Mouse (Mus musculus) neural tube, embryonic 15.5 days (tissue): ENCODE measurements around the gene Oaz1. TPM values are rescaled to one million over a fixed set of nuclear protein-coding genes. Genes with fewer than 3 reads are reported as not detected.
"Not testable (repeated sequence)": the region's sequence is repeated elsewhere in the genome, so short reads cannot be mapped to it uniquely, and the experiment has no call there.

Experiments used
- ATAC-seq: fragments of 200-750 bp; cut with Nextera tagmentation; 2 replicates; pipeline ENCODE4 v1.8.0; 2017; ENCODE audit warnings: mild to moderate bottlenecking, moderate TSS enrichment, moderate library complexity; ENCODE audit not compliant: low FRiP score
- H3K27ac ChIP-seq: fragments of 300-500 bp; sonication (generic); replicated peaks from 2 replicates; pipeline ENCODE4 v1.5.1; 2015; ENCODE audit warnings: mild to moderate bottlenecking, inconsistent platforms
- H3K27me3 ChIP-seq: fragments of 300-500 bp; sonication (generic); replicated peaks from 2 replicates; pipeline ENCODE4 v1.6.1; 2015; ENCODE audit warnings: inconsistent platforms
- H3K36me3 ChIP-seq: fragments of 300-500 bp; sonication (generic); 2 replicates; pipeline ENCODE4 v1.6.1; 2015; ENCODE audit warnings: inconsistent platforms
- H3K4me1 ChIP-seq: fragments of 300-500 bp; sonication (generic); 2 replicates; pipeline ENCODE4 v1.6.1; 2015; ENCODE audit warnings: inconsistent platforms
- H3K4me2 ChIP-seq: fragments of 300-500 bp; sonication (generic); 2 replicates; pipeline ENCODE4 v1.6.1; 2015; ENCODE audit warnings: inconsistent platforms, mild to moderate bottlenecking, moderate library complexity
- H3K4me3 ChIP-seq: fragments of 300-500 bp; sonication (generic); replicated peaks from 2 replicates; pipeline ENCODE4 v1.5.1; 2015; ENCODE audit warnings: mild to moderate bottlenecking, inconsistent platforms
- H3K9ac ChIP-seq: fragments of 300-500 bp; sonication (generic); replicated peaks from 2 replicates; pipeline ENCODE4 v1.6.1; 2015; ENCODE audit warnings: mild to moderate bottlenecking, inconsistent platforms
- H3K9me3 ChIP-seq: fragments of 300-500 bp; sonication (generic); replicated peaks from 2 replicates; pipeline ENCODE4 v1.6.1; 2016; ENCODE audit warnings: inconsistent platforms
- WGBS: fragments of 180-500 bp; shearing (Covaris S2); methylation state at CpG from one replicate; pipeline ENCODE4 v1.1.7; 2015; ENCODE audit warnings: mixed read lengths; 5-methylcytosine and 5-hydroxymethylcytosine counted together
- polyA plus RNA-seq: library from polyadenylated mRNA; unstranded; fragments of >200 nt; fragmentation: Nextera tagmentation; extraction: Ambion mirVana; gene quantifications from 2 replicates; pipeline ENCODE4 v1.2.1, GENCODE M21; 2015

Gene Oaz1
- polyA plus RNA-seq, 1 experiment from 2014 or later, result 1,221 TPM

DNA sequence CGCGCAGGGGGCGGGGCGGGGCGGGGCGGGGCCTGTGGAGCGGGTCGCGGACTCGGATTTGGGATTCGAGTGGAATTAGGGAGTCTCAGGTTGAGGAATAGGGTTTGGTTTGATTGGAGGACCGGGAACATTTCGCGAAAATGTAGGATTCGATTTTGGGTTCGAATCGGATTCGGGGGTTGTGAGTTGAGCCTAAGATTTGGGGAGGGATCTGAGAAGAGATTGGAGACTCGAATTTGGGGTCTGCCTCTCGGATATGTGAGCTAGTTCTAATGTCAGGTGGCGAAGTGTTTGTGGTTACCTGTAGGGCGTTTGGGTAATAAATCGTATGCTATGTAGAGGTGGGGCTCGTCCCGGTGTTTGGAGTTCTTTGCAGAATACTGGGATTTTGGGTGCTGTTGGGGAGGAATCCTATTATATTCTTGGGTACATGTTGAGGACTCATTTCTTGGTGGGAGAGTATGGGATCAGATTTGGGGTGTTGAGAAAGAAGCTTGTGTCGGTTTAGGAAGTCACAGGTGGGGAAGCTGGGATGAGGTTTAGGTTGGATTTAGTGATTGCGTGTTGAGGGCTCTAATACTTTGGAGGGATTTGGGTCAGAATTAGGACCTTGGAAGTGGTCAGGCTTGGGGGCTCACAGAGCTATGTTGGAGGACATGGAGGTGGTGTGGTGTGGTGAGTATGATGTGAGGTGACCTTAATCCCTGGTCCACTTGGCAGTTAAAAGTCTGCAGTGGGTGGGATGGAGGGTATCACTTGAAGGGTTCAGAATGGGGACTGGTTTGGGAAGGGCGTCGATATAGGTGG, 810 bp downstream of the Oaz1 start:
- Histone ChIP-seq H3K4me1 (peaks cover 39% of the 10 kb centered on the region), H3K4me2 (peak overlapping the region; percentile 88), H3K4me3 (peak overlapping the region; percentile 70), H3K9ac (peak overlapping the region; percentile 91), H3K27me3 (no peaks in the 10 kb centered on the region), H3K9me3 (no peaks in the 10 kb centered on the region), H3K27ac (peak overlapping the region; percentile 95), H3K36me3 (peaks cover 22% of the 10 kb centered on the region)
- WGBS, result 7% methylated on average over 29 of the region's 29 CpGs
- no peak for ATAC-seq

- WGBS, result 81% methylated on average over 10 of the region's 10 CpGs
- H3K9ac ChIP-seq, result peak overlapping the region; percentile 91
Observed at GRCm38 (mm10) chr10:80827870-80828420, 1.5 kb downstream of the Oaz1 start.

GRCm38 (mm10) chr10:80828587-80828986, 2.1 kb downstream of the Oaz1 start:
- not testable (repeated sequence) for H3K27ac ChIP-seq, ATAC-seq, H3K9ac ChIP-seq, H3K27me3 ChIP-seq, H3K9me3 ChIP-seq
- H3K4me1 ChIP-seq, result peaks cover 39% of the 10 kb centered on the region
- H3K4me3 ChIP-seq, result peak overlapping the region; percentile 70
- peaks cover 26% of the 10 kb centered on the region for H3K36me3 ChIP-seq
- H3K4me2 ChIP-seq, result peak overlapping the region; percentile 88
- 86% methylated on average over 9 of the region's 9 CpGs for WGBS

More at GRCm38 (mm10) chr10:80827870-80828420, 1.5 kb downstream of the Oaz1 start:
- no peak for ATAC-seq
- peak overlapping the region; percentile 88 for H3K4me2 ChIP-seq
- no peaks in the 10 kb centered on the region for H3K27me3 ChIP-seq
- H3K4me3 ChIP-seq, result peak overlapping the region; percentile 70
- H3K9me3 ChIP-seq, result no peaks in the 10 kb centered on the region
- H3K4me1 ChIP-seq, result peaks cover 39% of the 10 kb centered on the region
- no peak overlapping the region for H3K27ac ChIP-seq
- H3K36me3 ChIP-seq, result peaks cover 22% of the 10 kb centered on the region

DNA sequence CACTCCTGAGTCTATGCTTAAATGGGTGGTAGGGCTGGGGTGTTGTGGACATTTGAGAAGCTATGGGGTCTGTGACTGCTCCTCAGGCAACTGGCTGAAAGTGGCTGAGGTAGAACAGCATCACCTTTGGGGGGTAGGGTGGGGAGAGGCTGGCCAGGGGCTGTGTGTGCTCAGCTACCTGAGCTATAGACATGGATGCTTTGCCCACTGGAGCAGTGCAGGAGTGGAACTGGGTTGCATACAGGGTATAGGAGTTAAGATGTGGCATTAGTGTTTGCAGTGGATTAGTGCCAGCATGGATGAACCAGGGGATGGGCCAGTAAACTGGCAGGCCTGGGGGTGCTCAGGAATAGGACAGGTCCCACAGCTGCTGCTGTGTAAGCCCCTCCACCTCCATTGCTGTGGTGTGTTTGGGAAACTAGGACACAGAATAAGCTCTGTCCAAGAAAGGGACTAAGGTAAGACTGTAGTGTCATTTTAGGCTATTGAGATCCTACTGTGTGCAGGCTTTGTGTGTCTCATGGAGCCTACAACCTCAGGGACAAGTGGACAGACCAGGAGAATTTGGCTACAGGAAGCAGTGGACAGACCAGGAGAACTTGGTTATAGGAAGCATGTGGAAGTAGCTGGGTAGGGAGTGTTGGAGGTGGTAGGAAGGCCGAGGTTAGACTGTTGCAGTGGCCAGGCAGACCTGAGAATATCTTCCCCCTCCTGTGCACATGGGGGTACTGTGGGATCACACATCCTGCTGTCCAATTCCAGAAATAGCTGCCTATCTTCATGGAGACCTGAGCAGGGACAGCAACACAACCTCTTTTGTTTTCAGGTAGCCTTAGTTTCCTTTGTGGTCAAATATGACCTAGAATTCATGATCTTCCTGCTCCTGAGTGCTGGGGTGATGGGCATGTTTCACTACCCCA, 3.2 kb downstream of the Oaz1 start:
- Histone ChIP-seq H3K4me2 (no peak overlapping the region), H3K27me3 (peaks cover 16% of the 10 kb centered on the region), H3K27ac (no peak overlapping the region), H3K4me1 (peaks cover 39% of the 10 kb centered on the region), H3K4me3 (no peak overlapping the region), H3K36me3 (peaks cover 35% of the 10 kb centered on the region), H3K9ac (no peak overlapping the region), H3K9me3 (no peaks in the 10 kb centered on the region)
- no peak for ATAC-seq
- 75% methylated on average over 1 of the region's 1 CpGs for WGBS

DNA sequence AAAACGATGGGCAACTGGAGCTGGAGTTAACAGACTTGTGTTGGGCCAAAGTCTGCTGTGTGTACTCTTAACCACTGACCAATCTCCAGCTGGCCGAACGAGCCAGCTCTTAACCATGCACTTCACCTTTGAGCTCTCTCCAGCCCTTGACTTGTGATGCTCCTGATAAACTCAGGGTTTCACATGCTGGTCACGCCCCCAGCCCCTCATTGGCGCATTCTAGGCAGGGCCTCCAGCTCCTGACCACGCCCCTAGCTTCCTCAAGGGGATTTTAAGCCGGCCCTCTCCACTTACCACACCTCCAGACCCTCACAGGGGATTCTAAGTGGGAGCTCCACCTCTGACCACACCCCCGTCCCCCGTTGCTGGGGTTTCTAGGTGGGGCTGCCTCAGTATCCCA, 4.7 kb downstream of the Oaz1 start:
- Histone ChIP-seq H3K4me3 (no peak overlapping the region), H3K4me2 (no peak overlapping the region), H3K27ac (no peak overlapping the region), H3K36me3 (peaks cover 40% of the 10 kb centered on the region), H3K4me1 (peaks cover 39% of the 10 kb centered on the region), H3K9me3 (no peaks in the 10 kb centered on the region), H3K27me3 (peaks cover 30% of the 10 kb centered on the region), H3K9ac (no peak overlapping the region)
- 4% methylated on average over 9 of the region's 9 CpGs for WGBS
- ATAC-seq, result no peak

GRCm38 (mm10) chr10:80832818-80833217, 6.4 kb downstream of the Oaz1 start:
- peaks cover 34% of the 10 kb centered on the region for H3K4me1 ChIP-seq
- H3K9ac ChIP-seq, result no peak overlapping the region
- no peak overlapping the region for H3K4me2 ChIP-seq
- peaks cover 40% of the 10 kb centered on the region for H3K36me3 ChIP-seq
- no peak for ATAC-seq
- H3K4me3 ChIP-seq, result no peak overlapping the region
- H3K27me3 ChIP-seq, result peaks cover 44% of the 10 kb centered on the region
- H3K9me3 ChIP-seq, result no peaks in the 10 kb centered on the region
- H3K27ac ChIP-seq, result no peak overlapping the region
- whole genome bisulfite sequencing, result 61% methylated on average over 7 of the region's 7 CpGs

- 48% methylated on average over 30 of the region's 30 CpGs for WGBS
- Histone ChIP-seq H3K4me3 (no peak overlapping the region), H3K4me2 (no peak overlapping the region), H3K9ac (no peak overlapping the region), H3K27me3 (peaks cover 44% of the 10 kb centered on the region), H3K36me3 (peaks cover 24% of the 10 kb centered on the region), H3K4me1 (peaks cover 12% of the 10 kb centered on the region), H3K27ac (no peak overlapping the region), H3K9me3 (no peaks in the 10 kb centered on the region)
- ATAC-seq, result no peak
Observed at GRCm38 (mm10) chr10:80835617-80836016, 9.2 kb downstream of the Oaz1 start.

DNA sequence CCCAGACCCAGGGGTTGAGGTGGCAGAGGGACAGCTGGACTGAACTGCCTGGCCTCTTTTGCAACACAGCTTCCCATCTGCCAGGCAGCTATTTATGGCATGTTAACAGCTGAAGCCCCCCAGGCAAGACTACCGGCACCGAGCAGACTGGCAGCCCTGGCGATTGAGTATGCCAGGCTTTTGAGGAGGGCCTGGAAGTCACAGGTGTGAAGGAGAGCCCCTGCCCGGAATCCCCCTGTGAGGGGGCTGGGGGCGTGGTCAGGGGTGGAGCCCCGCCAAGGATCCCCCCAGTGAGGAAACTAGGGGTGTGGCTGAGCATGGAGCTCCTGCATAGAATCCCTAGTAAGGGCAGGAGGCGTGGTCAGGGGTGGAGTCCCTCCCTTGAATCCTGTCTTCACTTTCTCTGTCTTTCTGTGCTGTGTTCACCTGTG, 10.5 kb downstream of the Oaz1 start:
- no peak overlapping the region for H3K27ac ChIP-seq
- peaks cover 19% of the 10 kb centered on the region for H3K36me3 ChIP-seq
- H3K4me2 ChIP-seq, result no peak overlapping the region
- no peak for ATAC-seq
- WGBS, result 45% methylated on average over 7 of the region's 7 CpGs
- H3K27me3 ChIP-seq, result peaks cover 45% of the 10 kb centered on the region
- H3K4me1 ChIP-seq, result peaks cover 8% of the 10 kb centered on the region; the same call in 1 of the 2 replicates
- H3K4me3 ChIP-seq, result no peak overlapping the region
- no peak overlapping the region for H3K9ac ChIP-seq
- no peaks in the 10 kb centered on the region for H3K9me3 ChIP-seq

DNA sequence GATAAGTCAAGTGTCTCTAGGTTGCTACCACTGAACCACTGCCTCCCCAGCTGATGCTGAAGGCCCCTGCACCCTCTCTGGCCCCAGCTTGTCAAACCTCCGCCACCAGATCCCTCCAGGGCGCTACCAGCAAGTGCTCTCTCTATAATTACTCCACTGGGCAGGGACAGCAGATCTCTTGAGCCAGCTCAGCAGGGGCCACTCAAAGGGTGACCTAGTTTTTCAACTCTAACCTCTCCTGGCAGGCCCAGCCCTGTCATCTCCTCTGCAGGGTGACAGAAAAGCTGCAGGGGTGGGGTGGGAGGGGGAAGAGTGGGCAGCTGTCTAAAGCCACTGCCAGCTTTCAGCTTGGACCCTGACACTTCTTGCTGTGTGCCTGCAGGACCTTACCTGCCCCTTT, 11.4 kb downstream of the Oaz1 start:
- WGBS, result 11% methylated on average over 2 of the region's 2 CpGs
- ATAC-seq, result no peak
- H3K36me3 ChIP-seq, result peaks cover 19% of the 10 kb centered on the region
- H3K27ac ChIP-seq, result no peak overlapping the region
- no peak overlapping the region for H3K4me3 ChIP-seq
- peaks cover 54% of the 10 kb centered on the region for H3K27me3 ChIP-seq
- H3K9ac ChIP-seq, result no peak overlapping the region
- no peak overlapping the region for H3K4me2 ChIP-seq
- H3K9me3 ChIP-seq, result no peaks in the 10 kb centered on the region
- peaks cover 14% of the 10 kb centered on the region; the same call in 1 of the 2 replicates for H3K4me1 ChIP-seq

DNA sequence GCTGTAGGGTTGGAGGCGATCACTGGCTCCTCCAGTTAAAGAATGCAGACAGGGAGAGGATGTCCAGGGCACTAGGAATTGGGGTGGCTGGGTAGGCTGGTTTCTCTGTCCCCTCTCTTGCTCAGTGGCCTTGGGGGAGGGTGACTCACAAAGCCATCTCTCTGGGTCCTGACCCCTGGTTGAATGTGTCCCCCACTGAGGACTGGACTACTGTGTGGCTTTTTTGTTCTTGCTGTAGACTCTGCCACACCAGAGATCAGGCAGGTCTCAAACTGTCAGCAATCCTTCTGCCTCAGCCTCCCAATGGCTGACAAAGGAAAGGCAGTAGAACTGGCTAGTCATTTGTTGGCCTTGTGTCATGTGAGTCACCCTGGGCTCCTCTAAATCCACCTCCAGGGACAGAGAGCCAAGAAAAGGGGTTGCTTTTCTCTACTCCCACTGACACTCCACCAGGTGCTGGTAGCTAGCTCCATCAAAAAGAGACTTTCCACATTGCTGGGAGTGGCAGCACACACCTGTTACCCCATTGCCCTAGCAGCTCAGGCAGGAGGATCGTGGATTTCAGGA, 12.0 kb downstream of the Oaz1 start:
- H3K36me3 ChIP-seq, result peaks cover 16% of the 10 kb centered on the region
- no peak overlapping the region for H3K27ac ChIP-seq
- peaks cover 20% of the 10 kb centered on the region for H3K4me1 ChIP-seq
- 70% methylated on average over 2 of the region's 2 CpGs for WGBS
- no peak overlapping the region for H3K9ac ChIP-seq
- ATAC-seq, result no peak
- H3K9me3 ChIP-seq, result no peaks in the 10 kb centered on the region
- no peak overlapping the region for H3K4me3 ChIP-seq
- H3K4me2 ChIP-seq, result no peak overlapping the region
- H3K27me3 ChIP-seq, result peaks cover 56% of the 10 kb centered on the region

DNA sequence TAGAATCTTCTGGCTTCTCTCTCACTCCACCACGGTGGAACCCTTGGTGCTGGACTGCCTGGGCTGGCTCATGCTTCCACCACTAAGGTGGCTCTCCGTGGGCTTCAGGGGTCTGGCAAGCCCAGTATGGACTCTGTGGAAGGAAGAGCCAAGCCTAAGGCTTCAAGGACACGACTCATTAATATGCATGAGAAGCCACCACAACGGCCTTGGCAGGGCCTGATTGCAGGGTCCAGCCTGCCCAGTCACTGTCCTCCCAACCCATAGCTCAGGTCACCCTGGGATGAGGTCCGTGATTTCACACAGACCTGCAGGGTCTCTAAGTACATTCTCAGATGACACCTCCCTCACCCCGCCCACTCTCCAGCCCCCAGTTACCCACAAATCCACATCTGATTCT, 13.4 kb downstream of the Oaz1 start:
- Histone ChIP-seq H3K4me3 (no peak overlapping the region), H3K9me3 (no peaks in the 10 kb centered on the region), H3K36me3 (peaks cover 3% of the 10 kb centered on the region; the same call in 1 of the 2 replicates), H3K27me3 (peaks cover 55% of the 10 kb centered on the region), H3K4me1 (peaks cover 30% of the 10 kb centered on the region), H3K9ac (0 out of 2 replicates have a peak overlapping the region, but pooled peaks have one; percentile 2), H3K27ac (no peak overlapping the region), H3K4me2 (no peak overlapping the region)
- 62% methylated on average over 6 of the region's 6 CpGs for WGBS
- ATAC-seq, result no peak
